Mouse (Mus musculus) MEL (cell line): ENCODE results near the gene Rabgap1l.

Source experiments
- CTCF ChIP-seq, 3 experiments: IDR thresholded peaks in 2 of 3; conservative IDR thresholded peaks in 1 of 3; 2 replicates each; pipeline ENCODE4 v1.5.1; 2011 to 2012; ENCODE audit warnings: low read length in 3 of 3, low read depth in 2 of 3, mild to moderate bottlenecking in 2 of 3, improper control_type of control experiment in 1 of 3, inconsistent platforms in 1 of 3, mixed read lengths in 1 of 3, moderate library complexity in 1 of 3; ENCODE audit not compliant: control insufficient read depth in 1 of 3, insufficient read depth in 1 of 3, poor library complexity in 1 of 3, severe bottlenecking in 1 of 3
- ELF1 ChIP-seq: IDR thresholded peaks from 2 replicates; pipeline ENCODE4 v1.6.1; 2014; ENCODE audit warnings: low read depth, mild to moderate bottlenecking, inconsistent platforms, low read length, improper control_type of control experiment, moderate library complexity
- EP300 ChIP-seq, 2 experiments: IDR thresholded peaks; 2 replicates each; pipeline ENCODE4 v1.6.1; 2011; ENCODE audit warnings: improper control_type of control experiment in 2 of 2, low read length in 2 of 2, low read depth in 1 of 2, mild to moderate bottlenecking in 1 of 2
- GABPA ChIP-seq: IDR thresholded peaks from 2 replicates; pipeline ENCODE4 v1.6.1; 2012; ENCODE audit warnings: low read depth, mild to moderate bottlenecking, inconsistent platforms, low read length, improper control_type of control experiment, moderate library complexity
- GATA1 ChIP-seq: IDR thresholded peaks from 2 replicates; pipeline ENCODE4 v1.6.1; 2011; ENCODE audit warnings: low read depth, low read length, improper control_type of control experiment
- TBP ChIP-seq: IDR thresholded peaks from 2 replicates; pipeline ENCODE4 v1.8.0; 2011; ENCODE audit warnings: low read depth, low read length, improper control_type of control experiment

GRCm38 (mm10) chr1:160645416-160645815 lies 147.6 kb downstream of the Rabgap1l start:
- TF ChIP-seq CTCF (IDR thresholded peaks at IDR 0.05 in 2 of 3, conservative IDR thresholded peaks at IDR 0.05 in 1 of 3; ENCODE audit: control insufficient read depth in 1 of 3, insufficient read depth in 1 of 3, low read depth in 2 of 3, low read length in 3 of 3, poor library complexity in 1 of 3, severe bottlenecking in 1 of 3) (peak in 2 of 3 experiments; percentile 19 to 20; a peak in 2 of 6 replicates), GATA1 (no peak), GABPA (no peak), EP300 (IDR thresholded peaks at IDR 0.05; ENCODE audit: low read depth in 1 of 2, low read length in 2 of 2) (no peak), TBP (no peak), ELF1 (no peak)
